Mouse (Mus musculus) neural tube, embryonic 10.5 days (tissue): ENCODE measurements around the gene Coro2a.

Source experiments
- DNase-seq: peaks from one replicate; pipeline ENCODE4 v3.0.0-alpha.2; 2017; ENCODE audit warnings: low spot score; ENCODE audit errors: extremely low spot score

Coro2a gene

DNA sequence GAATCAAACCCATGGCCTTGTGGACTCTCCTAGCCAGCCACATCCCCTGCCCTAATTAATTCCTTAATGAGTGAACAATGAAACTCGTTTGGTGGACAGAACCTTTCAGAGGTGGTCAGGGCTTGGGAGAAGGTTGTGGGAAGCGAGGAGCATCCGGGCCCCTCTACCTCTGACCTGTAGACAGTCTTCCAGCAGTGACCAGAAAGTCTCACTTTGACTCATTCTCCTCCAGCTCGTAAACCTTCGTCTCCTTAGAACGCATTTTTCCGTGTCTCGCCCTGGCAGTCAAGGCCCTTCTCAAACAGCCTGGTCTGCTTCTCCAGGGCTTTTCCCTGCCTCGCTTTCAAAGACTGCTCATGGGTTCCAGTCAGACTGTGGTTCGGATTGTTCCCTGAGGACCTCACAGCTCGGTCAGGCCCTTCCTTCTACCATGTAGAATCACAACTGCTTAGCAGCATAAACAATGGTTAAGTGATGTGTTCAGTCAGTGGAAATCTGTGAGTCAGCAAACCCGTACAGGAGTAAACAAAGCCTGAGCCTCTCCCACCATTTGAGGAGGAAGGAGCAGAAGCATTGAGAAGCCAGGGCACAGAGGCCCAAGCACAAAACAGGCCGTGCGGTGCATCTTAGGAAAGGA lies 41.8 kb downstream of the Coro2a start:
- no peak for DNase-seq

GRCm38 (mm10) chr4:46558672-46559667 lies 43.0 kb downstream of the Coro2a start:
- DNase-seq: no peak

DNA sequence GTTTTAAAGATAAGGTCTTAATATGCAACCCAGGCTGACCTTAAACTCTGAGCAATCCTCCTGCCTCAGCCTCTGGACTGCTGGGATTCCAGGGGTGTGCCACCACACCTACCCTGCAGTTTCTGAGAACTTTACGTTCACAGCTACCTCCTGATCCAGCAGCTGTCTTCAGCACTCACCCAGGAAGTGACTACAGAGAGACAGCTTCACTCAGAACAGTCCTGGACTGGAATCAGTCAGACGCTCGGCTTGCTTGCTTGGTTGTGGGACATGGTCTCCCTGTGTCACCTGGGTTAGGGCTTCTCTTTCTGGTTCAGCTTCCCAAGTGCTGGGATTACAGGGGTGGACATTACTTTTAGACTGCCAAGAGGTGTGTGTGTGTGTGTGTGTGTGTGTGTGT lies 45.1 kb downstream of the Coro2a start:
- DNase-seq: no peak

DNA sequence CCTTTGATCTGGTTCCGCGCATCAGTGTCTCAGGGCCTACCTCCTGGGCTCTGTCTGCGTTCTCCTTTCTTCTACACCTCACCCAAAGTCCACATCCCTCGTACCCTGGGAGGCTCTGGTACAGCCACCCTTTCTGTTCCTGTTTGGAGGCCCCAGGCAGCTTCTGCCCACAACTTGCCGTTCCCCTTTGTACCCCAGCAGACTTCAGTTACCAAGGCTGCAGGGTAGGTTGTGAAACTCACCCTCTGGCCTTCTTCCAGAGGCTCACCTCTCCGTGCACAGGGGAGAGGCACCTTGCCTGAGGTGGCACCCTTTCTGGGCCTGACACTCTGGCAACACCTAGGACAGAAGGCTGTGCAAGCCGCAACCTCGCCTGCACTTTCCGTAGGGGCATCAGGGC lies 46.2 kb downstream of the Coro2a start:
- DNase-seq: no peak

GRCm38 (mm10) chr4:46554295-46555069 lies 47.5 kb downstream of the Coro2a start:
- DNase-seq: no peak

DNA sequence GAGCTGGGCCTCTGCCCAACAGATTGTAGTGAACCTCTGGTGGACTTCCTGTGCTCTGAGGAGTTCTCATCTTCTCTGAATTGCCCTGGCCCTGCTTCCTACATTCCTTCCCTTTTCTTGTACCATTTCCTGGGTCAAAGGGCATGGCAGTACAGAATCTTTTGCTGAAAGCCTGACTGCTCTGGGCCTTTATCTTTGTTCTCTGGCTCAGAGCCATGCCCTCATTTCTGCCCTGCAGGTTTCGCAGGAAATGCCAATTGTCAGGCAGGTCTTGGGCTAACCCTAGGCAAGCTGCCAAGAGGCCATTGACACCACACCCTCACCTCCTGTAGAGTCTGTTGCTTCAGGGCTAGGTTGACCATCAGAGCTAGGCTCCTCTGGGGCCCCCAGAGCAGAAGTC lies 48.1 kb downstream of the Coro2a start:
- DNase-seq: no peak

- DNase-seq: no peak
These were observed 51.6 kb downstream of the Coro2a start for GRCm38 (mm10) chr4:46550406-46550805.

DNA sequence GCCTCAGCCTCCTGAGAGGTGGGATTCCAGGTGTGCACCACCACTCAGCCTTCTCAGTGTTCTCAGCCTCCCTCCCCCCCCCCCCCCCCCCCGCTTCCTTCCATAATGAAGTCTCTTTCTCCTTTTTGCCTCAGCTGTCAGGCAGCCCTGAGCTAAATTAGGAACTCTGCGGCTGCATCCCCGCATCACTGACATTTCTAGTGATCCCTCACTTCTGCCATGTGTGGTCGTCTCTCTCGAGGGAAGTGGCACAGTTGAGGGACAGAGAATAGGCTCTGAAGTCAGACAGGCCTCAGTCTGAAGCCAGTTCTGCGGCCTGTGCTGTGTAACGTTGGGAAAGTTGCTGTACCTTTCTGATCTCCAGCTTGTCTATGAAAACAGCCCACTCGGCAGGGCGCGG lies 52.0 kb downstream of the Coro2a start:
- DNase-seq: no peak

- no peak for DNase-seq
These were observed 55.3 kb downstream of the Coro2a start for GRCm38 (mm10) chr4:46546709-46547108.

DNA sequence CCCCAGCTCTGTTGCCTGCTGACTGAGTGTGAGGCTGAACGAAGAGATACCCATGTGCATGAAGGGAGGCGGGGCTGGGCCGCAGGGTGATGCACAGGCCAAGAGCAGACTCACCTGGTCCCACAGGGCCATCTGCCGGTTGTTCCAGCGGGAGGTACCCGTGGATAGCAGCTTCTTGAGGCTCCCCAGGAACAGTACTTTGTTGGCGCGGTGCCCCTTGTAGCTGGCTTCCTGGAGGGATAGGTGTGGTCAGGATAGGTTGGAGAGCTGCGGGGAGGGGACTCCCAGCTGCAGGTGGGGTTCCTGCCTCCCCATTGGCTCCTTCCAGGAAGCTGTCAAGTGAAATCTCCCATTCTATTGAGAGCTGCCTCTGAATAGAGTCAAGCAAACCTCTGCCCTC lies 56.5 kb downstream of the Coro2a start:
- DNase-seq: no peak

DNA sequence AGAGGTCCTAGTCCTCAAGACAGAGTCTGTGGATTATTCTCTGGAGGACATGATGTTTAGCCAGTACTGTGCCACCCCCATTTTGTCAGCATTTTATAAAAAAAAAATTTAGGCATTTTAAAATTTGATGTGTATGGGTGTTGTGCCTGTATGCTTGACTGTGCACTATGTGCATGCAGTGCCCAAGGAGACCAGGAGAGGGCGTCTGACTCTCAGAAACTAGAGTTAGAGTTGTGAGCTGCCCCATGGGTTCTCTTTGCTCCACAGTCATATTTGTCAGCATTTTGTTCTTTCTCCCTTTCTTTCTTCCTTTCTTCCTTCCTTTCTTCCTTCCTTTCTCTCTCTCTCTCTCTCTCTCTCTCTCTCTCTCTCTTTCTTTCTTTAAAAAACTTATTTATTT lies 57.7 kb downstream of the Coro2a start:
- no peak for DNase-seq

- DNase-seq: no peak
These were observed 58.5 kb downstream of the Coro2a start for GRCm38 (mm10) chr4:46543366-46544050.

GRCm38 (mm10) chr4:46541707-46542106 lies 60.3 kb downstream of the Coro2a start:
- no peak for DNase-seq

DNA sequence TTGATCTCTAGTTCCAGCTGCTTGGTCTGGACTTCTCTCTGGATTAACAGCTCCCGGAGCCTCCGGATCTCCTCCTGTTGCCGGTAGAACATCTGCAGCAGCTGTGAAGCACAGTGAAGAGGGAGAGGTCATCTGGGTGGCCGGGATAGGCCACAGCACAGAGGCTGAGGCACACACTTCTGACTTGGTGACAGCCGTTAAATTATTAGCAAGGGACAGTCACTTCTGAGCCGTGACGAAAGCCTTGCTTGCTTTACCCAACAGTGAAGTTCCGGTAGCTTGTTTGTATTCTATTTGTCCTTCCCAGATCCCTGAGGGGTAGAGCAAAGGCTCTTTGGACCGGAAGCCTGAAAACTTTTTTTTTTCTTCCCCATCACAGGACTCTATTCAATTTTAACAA lies 62.8 kb downstream of the Coro2a start:
- DNase-seq: no peak

GRCm38 (mm10) chr4:46535840-46536361 lies 66.1 kb downstream of the Coro2a start, which contains the start of gene Trim14:
Gene Trim14, minus strand, starts transcription at chr4:46536141.
- peak; percentile 50 for DNase-seq

DNA sequence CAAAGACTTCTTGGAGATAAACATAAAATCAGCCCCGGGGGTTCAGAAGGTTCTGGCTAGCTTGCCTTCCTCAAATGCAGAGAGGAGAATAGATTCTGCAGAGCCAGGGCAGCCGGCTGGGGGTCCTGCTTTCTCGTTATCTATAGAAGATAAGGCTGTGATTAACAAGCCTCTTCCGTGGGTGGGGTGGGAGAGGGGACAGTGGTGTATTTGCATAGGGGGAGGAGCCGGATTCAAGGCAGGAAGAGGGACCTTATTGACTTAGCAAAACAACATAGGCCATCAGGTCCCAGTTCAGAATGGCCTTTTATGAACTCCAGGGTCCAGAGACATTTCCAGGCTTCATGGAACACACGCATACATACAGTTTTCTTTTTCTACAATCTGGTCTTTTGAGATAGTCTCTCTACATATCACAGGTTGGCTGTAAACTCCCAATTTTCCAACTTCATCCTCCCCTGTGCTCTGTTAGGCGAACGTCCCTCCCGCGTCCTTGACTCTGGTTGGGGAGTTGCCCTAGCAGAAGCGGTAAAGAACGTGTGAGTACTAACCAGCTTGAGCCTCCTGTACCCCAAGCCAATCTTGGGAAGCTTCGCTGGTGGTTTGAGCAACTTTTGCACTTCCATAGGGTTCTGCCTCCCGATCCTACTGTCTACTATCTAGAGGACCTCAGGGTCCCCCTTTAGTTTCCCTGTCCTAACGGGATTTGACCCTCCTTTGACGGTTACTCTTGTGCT lies 66.7 kb downstream of the Coro2a start:
- peak; percentile 18 for DNase-seq

- peak; percentile 31 for DNase-seq
These were observed 67.9 kb downstream of the Coro2a start for GRCm38 (mm10) chr4:46533934-46534720.

- no peak for DNase-seq
These were observed 69.1 kb downstream of the Coro2a start for GRCm38 (mm10) chr4:46532926-46533325.

- DNase-seq: no peak
These were observed 69.5 kb downstream of the Coro2a start for GRCm38 (mm10) chr4:46532511-46532910.
